Mouse (Mus musculus) thymus, postnatal 36 days (tissue): ENCODE results near the gene Trappc1.
A peak's percentile ranks its signal among the peaks of the same experiment; 100 is the strongest.
"Not testable (repeated sequence)": the region's sequence is repeated elsewhere in the genome, so short reads cannot be mapped to it uniquely, and the experiment has no call there.

Source experiments
- DNase-seq, 2 experiments: peaks; one replicate each; pipeline ENCODE4 v3.0.0; 2022; ENCODE audit warnings: mixed read lengths in 2 of 2

The Trappc1 gene

DNA sequence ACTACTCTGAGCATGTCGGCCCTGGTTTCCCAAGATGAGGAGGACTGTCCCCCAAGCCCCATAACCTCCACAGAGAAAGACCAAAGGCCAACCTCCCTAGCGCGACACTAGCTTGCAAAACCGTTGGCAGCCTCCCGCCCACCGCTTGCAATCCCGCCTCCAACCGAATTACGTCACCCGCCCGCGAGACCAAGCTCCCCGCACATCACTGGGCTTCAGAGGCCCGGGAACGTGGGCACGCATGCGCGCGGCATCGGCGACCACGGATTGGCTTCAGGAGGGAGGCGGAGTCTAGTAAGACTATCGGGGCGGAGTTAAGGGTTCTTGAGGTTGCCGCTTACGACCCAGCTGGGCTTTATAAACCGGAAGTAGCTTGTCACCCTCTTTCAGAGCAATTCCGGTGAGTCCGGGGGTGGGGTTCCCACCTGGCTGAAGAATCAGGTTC lies at the start of gene Trappc1, which contains the start of gene Cntrob:
Gene Trappc1 (plus strand): TSS at position 314 of the 445 bp plus-strand sequence.
Gene Cntrob (minus strand): TSS at position 109 of the 445 bp plus-strand sequence.
- DNase-seq, result peak; percentile 98 to 100

DNA sequence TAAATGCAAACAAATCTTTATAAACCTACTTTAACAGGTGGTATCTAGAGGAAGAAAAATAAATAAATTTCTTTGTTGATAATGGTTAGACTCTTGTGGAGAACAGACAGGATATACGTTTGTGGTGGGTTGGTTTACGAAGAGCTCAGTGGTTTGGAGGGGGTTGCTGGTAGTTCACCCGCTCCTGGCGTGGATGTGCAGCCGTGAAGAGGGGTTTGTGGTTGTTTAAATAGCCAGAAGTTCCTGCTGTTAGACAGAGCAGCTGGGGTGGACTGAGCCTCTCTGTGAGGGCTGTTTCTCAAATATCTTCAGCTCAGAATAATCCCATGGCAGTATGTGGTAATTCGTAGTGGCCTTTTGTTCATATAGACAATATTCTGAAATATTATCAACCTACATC lies 48.1 kb upstream of the Trappc1 start:
- DNase-seq, result peak; percentile 12 to 25

DNA sequence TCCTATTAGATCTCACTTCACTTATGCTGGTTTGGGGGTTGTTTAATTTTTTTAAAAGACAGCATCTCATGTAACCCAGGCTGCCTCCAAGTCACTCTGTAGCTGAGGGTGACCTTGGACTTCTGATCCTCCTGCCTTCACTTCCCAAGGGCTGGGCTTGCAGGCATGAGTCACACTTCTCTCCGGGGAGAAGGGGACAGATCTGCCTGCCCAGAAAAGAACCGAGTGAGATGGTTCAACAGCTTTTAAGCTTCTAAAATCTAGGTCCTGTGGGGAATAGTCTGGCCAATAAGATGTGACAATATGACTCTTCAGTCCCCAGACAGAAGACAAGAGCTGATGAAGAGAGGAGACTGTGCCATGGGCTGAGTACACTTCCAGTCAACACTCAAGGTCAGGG lies 47.7 kb upstream of the Trappc1 start:
- no peak for DNase-seq

DNA sequence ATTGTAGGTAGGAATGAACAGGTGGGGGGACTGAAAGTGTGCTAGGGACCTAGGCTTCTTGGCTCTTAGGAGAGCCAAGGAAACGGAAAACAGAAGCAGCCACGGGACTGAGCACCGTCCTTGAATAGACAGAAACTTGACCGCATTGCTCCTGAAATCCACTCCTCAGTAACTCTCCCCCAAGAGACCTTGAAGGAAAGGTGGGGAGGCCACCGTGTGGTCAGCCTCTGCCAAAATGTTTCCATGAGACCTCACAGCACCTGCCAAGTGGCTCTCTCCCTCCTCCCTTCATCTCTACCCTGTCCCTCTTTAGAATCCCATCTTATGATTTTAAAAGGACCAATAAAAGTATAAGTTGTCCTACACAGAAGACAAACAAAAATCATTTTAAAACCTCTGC lies 46.5 kb upstream of the Trappc1 start:
- no peak for DNase-seq

DNA sequence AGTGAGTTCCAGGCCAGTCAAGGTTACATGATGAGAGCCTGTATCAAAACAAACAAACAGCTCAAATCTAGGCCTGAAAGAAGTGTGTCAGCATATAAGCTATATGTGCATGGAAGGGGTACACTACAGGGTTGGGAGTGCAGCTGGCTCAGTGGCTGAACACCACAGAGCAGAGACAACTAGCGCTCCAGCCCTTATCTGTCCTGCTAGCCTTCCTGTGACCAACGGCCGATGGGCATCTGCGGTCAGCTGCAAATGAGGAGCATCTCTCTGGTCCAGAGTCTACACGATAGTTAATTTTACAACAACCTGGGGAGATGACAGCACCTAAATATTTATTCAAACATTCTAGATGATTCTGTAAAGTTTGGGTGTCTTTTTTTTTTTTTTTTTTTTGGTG lies 32.7 kb upstream of the Trappc1 start:
- DNase-seq, result no peak

DNA sequence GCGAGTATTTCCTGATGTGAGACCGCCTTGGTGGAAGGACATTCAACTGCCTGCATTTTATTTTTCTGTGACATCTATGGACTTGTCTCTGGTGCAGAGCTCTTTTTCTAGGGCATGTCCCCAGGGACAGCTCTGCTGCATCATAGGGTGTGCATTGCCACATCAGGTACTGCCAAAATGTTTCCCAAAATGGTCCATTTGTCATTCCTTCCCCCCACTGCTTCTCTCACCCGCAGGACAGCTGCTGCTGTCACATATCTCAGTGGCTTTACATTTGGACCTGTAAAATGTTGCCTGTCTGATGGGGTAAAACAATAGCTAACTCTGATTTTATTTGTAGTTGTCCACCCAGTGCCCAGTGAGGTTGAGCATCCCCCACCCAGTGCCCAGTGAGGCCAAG lies 28.5 kb upstream of the Trappc1 start:
- DNase-seq, result no peak

DNA sequence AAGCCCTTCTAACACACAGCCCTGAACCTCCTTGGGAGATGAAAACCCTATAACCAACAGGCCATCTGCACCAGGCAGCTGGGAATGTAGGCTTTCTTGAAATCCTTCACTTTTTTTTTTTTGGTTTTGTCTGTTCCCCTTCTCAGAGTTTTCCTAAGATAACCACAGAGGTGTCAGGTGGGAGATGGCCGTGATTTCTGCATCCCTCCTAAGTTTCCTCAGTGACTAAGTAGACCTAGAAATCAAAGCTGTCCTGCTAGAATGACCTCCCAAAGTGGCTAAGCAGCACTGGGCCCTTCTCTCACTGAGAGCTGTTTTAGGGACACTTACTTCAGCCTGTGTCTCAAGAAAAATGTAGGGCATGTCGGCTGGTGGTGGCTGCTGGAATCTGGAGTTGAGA lies 26.0 kb upstream of the Trappc1 start:
- DNase-seq, result no peak

DNA sequence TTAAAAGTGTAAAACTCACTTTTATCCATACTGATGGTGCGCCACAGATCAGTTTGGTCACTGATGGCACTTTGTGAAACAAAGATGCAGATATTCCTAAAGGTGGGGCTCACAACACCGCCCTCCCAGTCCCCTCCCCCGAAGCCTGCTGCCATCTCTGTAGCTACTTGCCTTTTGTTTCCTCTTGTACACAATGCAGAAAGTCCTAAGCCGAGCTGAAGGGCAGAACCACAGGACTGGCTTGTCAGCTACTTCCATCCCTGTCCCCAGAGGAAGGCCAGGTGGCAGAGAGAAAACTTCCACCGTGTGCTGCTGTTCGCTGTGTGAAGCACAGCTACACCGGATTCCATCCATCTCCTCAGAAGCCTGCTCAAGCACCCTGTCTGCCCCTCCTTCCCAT lies 25.5 kb upstream of the Trappc1 start:
- no peak for DNase-seq

DNA sequence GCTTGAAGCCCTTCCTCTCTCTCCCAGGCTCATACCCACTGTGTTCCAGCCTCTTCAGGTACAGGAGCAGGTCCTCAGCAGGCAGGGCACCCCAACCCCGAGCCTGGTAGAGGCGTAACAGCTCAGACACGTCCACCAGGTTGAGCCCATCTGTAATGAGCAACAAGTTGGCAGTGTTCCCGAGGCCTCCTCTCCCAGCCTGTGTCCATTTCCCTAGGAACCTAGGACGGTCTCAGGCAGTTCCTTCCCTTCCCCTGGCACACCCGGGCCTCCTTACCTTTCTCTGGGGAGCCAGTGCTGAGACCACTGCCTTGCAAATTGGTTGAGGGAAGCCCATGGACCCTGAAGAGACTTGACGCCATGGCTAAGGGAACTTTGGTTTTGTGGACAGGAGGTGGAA lies 21.0 kb upstream of the Trappc1 start:
- no peak for DNase-seq

DNA sequence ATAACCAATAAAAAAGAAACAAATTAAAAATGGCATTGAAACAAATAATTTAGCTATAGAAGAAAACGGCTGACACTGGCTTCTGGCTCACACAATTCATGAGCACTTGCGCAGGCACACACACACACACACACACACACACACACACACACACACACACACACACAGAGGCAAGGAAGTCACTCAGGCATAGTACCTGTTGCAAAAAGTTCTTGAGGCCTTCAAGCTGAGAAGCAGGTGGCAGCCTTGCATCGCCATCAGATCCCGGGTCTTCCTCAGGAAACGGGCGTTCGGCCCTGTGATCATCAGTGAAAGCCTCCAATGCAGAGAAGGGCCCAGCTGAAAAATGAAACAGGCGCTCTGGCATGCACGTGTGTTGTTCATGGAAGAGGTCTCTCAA lies 18.5 kb upstream of the Trappc1 start:
- DNase-seq, result no peak

DNA sequence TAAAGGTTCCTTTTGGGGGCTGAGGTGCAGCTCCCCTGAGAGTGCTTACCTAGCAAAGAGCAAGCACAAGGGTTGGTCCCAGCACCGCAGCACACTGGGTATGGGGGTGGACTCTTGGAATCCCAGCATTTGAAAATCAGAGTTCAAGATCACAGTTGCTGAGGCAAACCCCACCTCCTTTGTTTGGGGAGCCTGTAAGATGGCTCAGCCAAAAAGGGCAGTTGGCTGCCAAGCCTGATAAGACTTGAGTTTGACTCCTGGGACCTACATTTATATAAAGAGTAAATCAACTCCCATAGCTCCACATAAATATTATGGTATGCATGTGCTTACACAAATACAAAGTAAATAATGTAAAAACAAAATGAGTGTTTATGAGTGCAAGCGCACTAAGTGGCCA lies 17.7 kb upstream of the Trappc1 start:
- DNase-seq, result no peak

DNA sequence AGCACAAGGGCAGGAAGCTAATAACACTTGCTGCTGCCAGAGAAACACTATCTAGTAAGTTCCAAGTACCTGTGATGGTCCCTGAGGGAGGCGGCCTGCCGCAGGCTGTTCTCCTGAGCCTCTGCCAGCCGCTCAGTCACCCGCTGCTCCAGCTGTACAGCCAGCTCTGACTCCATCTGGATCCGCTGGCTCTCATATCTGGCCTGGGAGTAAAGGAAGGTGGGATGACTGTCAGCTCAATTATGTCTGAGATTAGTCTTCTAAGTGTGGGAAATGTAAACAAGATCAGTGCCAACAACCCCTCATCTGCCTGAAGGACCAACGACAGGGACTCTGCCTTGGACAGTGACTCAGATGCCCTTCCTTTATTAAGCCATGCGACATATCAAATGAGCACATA lies 12.5 kb upstream of the Trappc1 start:
- DNase-seq, result no peak

DNA sequence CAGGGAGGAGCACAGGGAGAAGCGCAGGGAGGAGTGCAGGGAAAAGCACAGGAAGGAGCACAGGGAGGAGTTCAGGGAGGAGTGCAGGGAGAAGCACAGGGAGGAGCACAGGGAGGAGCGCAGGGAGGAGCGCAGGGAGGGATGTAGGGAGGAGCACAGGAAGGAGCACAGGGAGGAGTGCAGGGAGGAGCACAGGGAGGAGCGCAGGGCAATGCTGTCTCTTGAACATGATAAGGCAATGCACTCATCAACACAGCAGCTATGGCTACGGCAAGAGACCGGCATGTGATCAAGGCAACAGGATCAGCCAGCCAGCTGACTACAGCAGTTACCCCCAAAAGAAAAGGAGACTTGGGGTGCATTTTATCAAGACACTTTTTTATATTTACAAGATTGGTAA lies 7.4 kb upstream of the Trappc1 start:
- no peak for DNase-seq

DNA sequence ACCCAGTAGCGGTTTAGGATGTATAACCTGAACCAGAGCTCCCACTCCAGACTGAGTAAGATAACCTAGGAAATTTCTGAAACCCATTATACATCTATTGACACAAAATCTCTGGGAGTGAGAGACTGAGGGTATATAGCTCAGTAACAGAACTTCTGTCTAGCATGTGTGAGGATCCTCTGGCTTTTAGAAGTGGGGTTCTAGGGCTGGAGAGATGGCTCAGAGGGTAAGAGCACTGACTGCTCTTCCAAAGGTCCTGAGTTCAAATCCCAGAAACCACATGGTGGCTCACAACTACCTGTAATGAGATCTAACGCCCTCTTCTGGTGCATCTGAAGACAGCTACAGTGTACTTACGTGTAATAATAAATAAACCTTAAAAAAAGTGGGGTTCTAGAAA lies 5.8 kb upstream of the Trappc1 start:
- DNase-seq, result not testable (repeated sequence)

DNA sequence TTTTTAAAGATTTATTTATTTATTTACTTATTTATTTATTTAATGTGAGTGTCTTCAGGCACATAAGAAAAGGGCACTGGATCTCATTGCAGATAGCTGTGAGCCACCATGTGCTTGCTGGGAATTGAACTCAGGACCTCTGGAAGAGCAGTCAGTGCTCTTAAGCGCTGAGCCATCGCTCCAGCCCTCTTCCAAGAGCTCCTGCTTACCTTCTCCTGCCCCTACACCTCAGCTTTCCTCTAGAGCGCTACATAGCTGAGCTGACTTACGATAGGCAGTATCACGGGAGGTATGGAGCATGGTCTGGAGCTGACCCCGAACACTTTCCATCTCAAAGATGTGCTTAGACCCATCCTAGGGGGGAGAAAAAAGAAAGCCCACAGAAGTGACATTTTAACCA lies 2.2 kb upstream of the Trappc1 start:
- no peak for DNase-seq

DNA sequence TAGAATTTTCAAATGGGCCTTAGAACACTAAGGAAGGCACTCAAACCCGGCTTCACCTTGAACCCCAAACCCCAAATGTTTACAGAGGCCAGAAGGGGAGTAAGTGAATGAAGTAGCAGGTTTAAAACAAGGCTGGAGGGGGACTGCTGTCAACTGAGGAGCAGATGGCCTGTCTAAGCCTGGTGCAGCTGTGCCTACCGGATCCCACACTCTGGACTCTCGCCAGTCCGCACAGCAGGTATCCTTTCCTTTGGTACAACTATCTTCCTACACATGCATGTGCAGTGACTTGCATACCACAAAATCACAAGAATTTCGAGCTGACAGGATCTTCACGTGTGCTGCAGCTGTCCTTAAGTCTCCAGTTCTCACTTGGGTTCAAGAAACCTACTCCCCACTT lies 1.8 kb upstream of the Trappc1 start:
- no peak for DNase-seq

DNA sequence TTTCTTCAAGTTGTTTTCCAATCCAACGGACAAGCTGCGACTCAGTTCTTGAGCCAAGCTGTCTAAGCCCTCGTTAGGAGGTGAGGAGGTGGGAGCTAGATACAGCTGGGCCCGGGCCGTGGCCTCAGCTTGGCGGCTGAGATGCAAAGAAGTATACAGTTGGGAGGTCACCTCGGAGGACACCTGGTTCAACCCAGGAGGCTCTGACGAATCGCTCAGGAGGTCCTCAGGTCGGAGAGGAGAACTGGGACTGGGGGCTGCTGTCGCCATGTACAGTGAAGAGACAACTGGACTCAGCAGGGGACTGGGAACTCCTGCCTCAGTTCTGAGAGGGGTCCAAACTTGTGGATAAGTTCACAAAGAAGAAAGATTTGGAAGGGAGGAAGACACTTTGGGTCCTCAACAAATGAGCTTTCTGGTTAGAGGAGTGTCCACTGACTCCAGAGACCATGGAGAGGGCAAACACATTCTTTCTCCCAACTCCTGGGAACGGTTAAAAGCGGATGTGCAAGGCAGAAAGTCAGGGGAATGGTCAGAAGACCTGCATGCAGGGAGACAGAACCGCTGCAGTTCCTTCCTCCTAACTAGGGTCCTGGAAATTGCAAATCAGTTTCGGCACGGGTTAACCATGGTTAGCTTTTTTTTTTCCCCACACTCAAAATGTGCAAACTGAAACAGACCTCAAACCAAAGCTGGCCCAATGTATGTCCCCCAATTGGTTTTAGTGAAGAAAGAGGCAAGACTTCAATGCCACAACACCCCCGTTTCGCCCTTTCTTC lies 898 bp upstream of the Trappc1 start:
- DNase-seq, result peak in 1 of 2 experiments; percentile 30

DNA sequence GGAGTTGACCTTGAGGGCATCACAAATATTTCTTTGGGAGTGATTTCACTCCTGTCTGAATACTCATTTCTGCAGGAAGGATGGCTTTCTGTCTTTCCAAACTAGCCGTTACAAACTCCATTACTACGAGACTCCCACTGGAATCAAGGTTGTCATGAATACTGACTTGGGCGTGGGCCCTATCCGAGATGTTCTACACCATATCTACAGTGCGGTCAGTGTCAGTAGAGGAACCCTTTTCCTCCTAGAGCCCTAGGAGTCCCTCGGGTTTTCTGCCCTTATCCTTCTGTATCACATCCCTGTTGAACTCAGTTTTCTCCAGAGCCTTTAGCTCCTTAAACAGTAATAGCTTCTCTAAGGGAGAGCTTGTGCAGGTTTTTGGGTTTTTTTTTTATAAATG lies 969 bp downstream of the Trappc1 start:
- DNase-seq, result no peak

DNA sequence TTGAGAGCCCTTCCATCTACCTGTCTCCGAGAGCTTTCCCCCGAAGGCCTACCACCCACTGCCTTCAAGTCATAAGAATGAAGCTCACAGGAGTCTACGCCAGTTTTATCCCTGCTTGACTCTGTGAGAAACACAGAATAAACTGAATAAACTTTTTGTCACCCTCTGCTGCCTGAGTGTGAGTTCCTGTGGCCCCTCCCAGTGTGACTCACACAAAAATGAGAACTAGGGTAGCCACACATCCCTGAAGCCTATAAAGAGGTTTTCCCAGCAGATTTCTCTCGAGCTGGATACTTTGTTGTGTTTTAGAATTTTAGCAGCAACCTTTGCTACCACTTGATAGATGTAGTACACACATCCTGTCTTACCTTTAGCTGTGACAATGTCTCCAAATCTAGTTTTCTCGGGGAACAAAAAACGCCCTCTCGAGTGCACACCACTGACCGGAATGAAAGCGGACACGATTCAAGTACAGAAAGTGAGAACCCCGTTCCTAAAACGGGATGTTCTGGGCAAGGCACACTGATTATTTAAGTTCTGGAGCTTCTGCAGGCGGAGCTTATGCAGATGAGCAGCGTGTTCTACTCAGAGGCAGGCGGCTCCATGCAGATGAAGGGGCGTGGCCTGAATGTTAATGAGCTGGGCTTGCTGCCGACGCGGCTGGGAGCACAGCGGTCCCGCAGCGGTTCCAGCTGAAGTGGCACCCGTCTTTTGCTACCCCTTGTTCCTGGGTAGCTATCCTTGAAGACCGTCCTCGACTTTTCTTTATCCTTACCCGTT lies 2.0 kb downstream of the Trappc1 start, which contains the start of gene Kcnab3:
Gene Kcnab3 (plus strand): TSS at position 631 of the 780 bp plus-strand sequence.
- peak; percentile 79 to 87 for DNase-seq

DNA sequence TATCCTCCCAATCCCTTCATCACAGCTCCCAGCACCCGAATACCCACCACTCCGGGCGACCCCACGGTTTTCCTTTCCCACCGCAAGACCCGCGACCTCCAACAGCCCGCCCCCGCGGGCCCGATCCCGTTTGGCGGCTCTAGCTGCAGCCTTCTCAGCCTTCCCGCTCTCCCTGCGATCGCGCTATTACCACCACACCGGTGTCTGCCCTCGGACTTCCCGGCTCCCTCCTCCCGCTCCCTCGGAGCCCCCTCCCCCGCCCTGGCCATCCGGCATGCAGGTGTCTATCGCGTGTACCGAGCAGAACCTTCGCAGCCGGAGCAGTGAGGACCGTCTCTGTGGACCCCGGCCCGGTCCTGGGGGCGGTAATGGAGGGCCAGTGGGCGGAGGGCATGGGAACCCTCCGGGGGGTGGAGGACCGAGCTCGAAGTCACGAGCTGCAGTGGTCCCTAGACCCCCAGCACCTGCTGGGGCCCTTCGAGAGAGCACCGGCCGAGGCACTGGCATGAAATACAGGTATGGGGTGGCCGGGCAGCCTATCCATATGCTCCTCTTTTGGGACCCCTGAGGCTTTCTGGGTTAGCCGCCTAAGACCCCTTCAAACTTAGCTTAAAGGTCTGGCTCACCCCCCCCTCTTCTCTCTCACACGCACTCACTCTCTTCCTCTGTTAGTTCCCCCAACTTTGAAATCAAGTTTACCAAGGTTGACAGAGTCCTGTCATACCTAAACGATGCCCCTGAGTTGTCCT lies 2.8 kb downstream of the Trappc1 start:
- peak; percentile 52 to 63 for DNase-seq

DNA sequence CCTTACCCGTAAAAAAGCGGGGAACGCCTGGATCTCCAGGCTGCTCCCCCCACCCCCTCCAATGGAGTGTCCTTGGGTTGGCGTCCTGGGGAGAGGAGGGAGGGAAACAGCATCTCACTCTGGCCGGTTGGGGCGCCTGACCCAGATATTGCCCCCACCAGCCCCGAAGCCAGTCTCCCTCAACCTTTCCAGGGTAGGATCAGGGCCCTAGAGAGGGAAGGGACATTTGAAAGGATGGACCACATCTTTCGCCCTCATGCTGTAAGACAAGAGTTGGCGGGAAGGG lies 3.3 kb downstream of the Trappc1 start:
- no peak for DNase-seq

DNA sequence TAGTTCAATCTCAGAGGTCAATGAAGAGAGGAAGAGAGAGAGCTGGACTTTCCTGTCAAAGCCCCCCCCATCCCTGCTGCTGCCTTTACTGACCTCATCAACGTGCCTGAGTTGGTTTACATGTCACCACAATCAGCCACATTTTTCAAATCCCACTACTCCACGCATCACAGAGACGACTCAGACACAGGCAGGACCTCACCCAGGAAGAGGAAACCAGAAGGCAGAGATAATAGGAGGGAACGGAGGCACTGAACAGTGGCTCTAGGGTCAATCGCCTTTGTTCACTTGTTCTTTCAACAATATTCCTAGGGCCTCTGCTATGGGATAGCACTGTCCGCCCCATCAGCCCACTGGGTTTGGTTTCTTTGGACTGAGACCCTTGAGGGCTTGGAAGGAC lies 3.9 kb downstream of the Trappc1 start:
- no peak for DNase-seq

DNA sequence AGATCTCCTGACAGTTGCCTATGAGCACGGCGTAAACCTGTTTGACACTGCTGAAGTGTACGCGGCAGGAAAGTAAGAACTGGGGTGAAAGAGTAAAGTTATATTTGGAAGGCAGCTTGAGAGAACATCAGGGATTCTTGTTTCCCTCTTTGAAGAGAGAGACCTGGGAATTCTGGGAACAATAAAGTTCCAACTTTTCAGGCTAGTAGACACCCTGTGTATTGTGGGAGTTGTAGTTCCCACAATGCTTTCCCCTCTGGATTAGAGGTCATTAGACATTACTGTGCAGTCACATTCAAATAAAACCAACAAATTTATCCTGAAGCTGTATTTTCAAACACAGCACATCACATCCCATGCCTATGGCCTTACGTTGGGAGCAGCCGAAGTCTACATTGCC lies 4.7 kb downstream of the Trappc1 start:
- DNase-seq, result no peak

DNA sequence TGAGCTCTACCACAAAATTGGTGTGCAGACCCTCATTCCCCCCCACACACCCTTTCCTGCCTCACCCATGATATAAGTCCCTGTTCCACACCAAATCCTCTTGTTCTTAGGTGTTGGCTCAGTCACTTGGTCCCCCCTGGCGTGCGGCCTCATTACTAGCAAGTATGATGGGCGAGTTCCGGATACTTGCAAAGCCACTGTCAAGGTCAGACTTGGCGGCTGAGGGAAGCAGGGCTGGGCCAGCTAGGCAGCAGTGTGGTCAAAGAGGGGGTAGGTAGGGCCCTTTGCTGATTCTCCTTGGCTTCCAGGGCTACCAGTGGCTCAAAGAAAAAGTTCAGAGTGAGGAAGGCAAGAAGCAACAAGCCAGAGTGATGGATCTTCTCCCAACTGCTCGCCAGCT lies 7.4 kb downstream of the Trappc1 start:
- DNase-seq, result no peak
